Mouse (Mus musculus): ENCODE measurements at regions not wholly inside any gene's neighbourhood (a gene's known extent, or its start where the extent isn't known, plus 50 kb on each side); places are given as distances from the start of the nearest gene placed in this dataset.

GRCm38 (mm10) chr9:8185433-8185832 is 51.3 kb upstream of the Cep126 start:
- TF ChIP-seq CTCF (IDR thresholded peaks at IDR 0.05; ENCODE audit: insufficient read depth, low read length), result no peak
- no peak for TF ChIP-seq POLR2A (IDR thresholded peaks at IDR 0.05; ENCODE audit: borderline replicate concordance, extremely low read depth, low read depth, low read length)
